Mouse (Mus musculus) 3T3-L1 (cell line): ENCODE data around the gene Arsb.

ENCODE experiments used
- DNase-seq: peaks from one replicate; pipeline ENCODE4 v3.0.0-alpha.2; 2015; ENCODE audit warnings: low read depth, low spot score

Gene Arsb

GRCm38 (mm10) chr13:93889991-93890390 is 118.6 kb downstream of the Arsb start:
- no peak for DNase-seq

GRCm38 (mm10) chr13:93891276-93891675 is 119.8 kb downstream of the Arsb start:
- DNase-seq = no peak

- DNase-seq = no peak
These were observed 120.7 kb downstream of the Arsb start for GRCm38 (mm10) chr13:93892101-93892500.

GRCm38 (mm10) chr13:93894105-93894504 is 122.7 kb downstream of the Arsb start:
- DNase-seq = no peak

- no peak for DNase-seq
These were observed 124.0 kb downstream of the Arsb start for GRCm38 (mm10) chr13:93895430-93895829.

GRCm38 (mm10) chr13:93897943-93898826 is 126.8 kb downstream of the Arsb start:
- DNase-seq = peak; percentile 63

- DNase-seq = no peak
These were observed 128.2 kb downstream of the Arsb start for GRCm38 (mm10) chr13:93899378-93900256.

- DNase-seq = no peak
These were observed 129.7 kb downstream of the Arsb start for GRCm38 (mm10) chr13:93900934-93901626.

- DNase-seq = no peak
These were observed 130.7 kb downstream of the Arsb start for GRCm38 (mm10) chr13:93902126-93902525.

- no peak for DNase-seq
These were observed 135.3 kb downstream of the Arsb start for GRCm38 (mm10) chr13:93906552-93907245.

GRCm38 (mm10) chr13:93907971-93908370 is 136.5 kb downstream of the Arsb start:
- DNase-seq = no peak

GRCm38 (mm10) chr13:93909847-93910246 is 138.4 kb downstream of the Arsb start:
- peak; percentile 53 for DNase-seq

GRCm38 (mm10) chr13:93911037-93911436 is 139.6 kb downstream of the Arsb start:
- DNase-seq = no peak

GRCm38 (mm10) chr13:93912326-93912915 is 141.0 kb downstream of the Arsb start:
- DNase-seq = no peak

GRCm38 (mm10) chr13:93914206-93914605 is 142.8 kb downstream of the Arsb start:
- no peak for DNase-seq

GRCm38 (mm10) chr13:93915641-93916570 is 144.5 kb downstream of the Arsb start:
- no peak for DNase-seq

- no peak for DNase-seq
These were observed 148.1 kb downstream of the Arsb start for GRCm38 (mm10) chr13:93919536-93919935.

GRCm38 (mm10) chr13:93920080-93920785 is 148.8 kb downstream of the Arsb start:
- no peak for DNase-seq

GRCm38 (mm10) chr13:93920786-93921300 is 149.4 kb downstream of the Arsb start:
- no peak for DNase-seq
